In the genomic region with DNA sequence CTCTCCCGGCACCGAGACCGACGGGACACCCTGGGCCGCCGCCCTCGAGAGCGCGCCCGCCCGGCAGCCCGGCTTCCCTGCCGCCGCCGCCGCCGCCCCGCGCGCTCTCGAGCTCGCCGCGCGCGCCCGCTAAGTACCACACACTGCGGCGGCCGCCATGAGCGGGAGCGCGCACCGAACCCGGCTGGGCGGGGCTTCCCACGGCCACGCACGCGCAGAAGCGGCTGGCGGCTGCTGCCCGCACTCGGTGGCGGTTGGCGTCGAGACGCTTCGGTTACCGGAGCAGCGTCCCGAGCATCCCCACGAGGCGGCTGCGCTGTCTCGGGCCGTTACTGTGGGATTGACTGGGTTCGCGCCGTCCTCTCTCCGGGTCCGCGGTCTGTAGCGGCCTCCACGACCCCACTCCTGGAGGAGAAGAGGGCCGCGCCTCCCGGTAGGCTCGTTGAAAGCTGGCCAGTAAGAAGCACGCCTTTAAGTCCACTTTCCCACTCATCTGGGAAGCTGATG, we compare ENCODE assay signal across 8 mouse cellular contexts. TPM values are rescaled to one million over a fixed set of nuclear protein-coding genes. Genes with fewer than 3 reads are reported as not detected.
DNase-seq lines count a peak whose midpoint lies in the region; ATAC-seq lines count a peak whose summit lies in the region.

No protein-coding gene starts in this region.

- H3K4me1 ChIP-seq in hindbrain, embryonic 16.5 days (ENCODE audit: control insufficient read depth, insufficient read depth, low read depth, low read length): peaks cover 22% of the 10 kb centered on the region

- peak; percentile 65 for DNase-seq in WW6 (ENCODE audit: low read depth, low spot score)
- DNase-seq in cerebellum, postnatal 36 days: peak; percentile 95 to 97
- peak; percentile 95 for DNase-seq in gastrocnemius, adult 18-20 months (ENCODE audit: low spot score)
- peak; percentile 93 to 96 for DNase-seq in left cerebral cortex, adult 18-20 months (ENCODE audit: low spot score in 2 of 2)
- DNase-seq in lung, postnatal 4 days: peak; percentile 97
- DNase-seq in retina, postnatal 1 day: peak; percentile 94
- DNase-seq in thymus, postnatal 4 days: peak; percentile 98

- no peaks in the 10 kb centered on the region for H3K36me3 ChIP-seq in hindbrain, embryonic 16.5 days (ENCODE audit: control insufficient read depth, insufficient read depth, low read length)

- ATAC-seq in hindbrain, embryonic 16.5 days: peak; percentile 92

- H3K27me3 ChIP-seq in hindbrain, embryonic 16.5 days (replicated peaks; ENCODE audit: control insufficient read depth, insufficient read depth, low read length): no peaks in the 10 kb centered on the region

- H3K9me3 ChIP-seq in hindbrain, embryonic 16.5 days (ENCODE audit: control insufficient read depth, low read length): no peaks in the 10 kb centered on the region

- peak overlapping the region; percentile 98 for H3K27ac ChIP-seq in hindbrain, embryonic 16.5 days (ENCODE audit: low read depth, low read length)

- H3K4me3 ChIP-seq in hindbrain, embryonic 16.5 days (ENCODE audit: low read length): peak overlapping the region; percentile 66

- 0% methylated on average over 49 of the region's 70 CpGs for WGBS in hindbrain, embryonic 16.5 days

- H3K9ac ChIP-seq in hindbrain, embryonic 16.5 days (ENCODE audit: low read depth, low read length): peak overlapping the region; percentile 99

- H3K4me2 ChIP-seq in hindbrain, embryonic 16.5 days (ENCODE audit: low read length): peak overlapping the region; percentile 69

RNA-seq across cellular contexts. Expression of gene Siah1a, which starts 0.3 kb away (rescaled TPM):
- 10 to 100 TPM; 14.7 to 15.4 TPM for total RNA-seq in gastrocnemius, adult 18-20 months (2021)
- polyA plus RNA-seq in hindbrain, embryonic 16.5 days (2015; fragmentation: Nextera tagmentation; extraction: Ambion mirVana): 52.4 and 59.8 TPM in 2 replicates
- 10 to 100 TPM; 31.0 to 33.8 TPM for total RNA-seq in left cerebral cortex, adult 18-20 months (2021)

RNA-seq across cellular contexts. Expression of gene Gm10638, which starts 0.5 kb away (rescaled TPM):
- 1 to 10 TPM; 4.6 to 9.7 TPM for total RNA-seq in gastrocnemius, adult 18-20 months (2021)
- polyA plus RNA-seq in hindbrain, embryonic 16.5 days (2015; fragmentation: Nextera tagmentation; extraction: Ambion mirVana): 3.4 and 5.6 TPM in 2 replicates
- total RNA-seq in left cerebral cortex, adult 18-20 months (2021): 1 to 10 TPM; 1.8 to 2.3 TPM

Comparison
In these comparisons a context has a peak if more than half of its experiments do, and no peak if none do; other contexts are left out.
1. Peak in every context shown above with its lines: DNase-seq, ATAC-seq, H3K4me3 ChIP-seq and H3K27ac ChIP-seq.